Mouse (Mus musculus) E14TG2a.4 (cell line): ENCODE data around the gene Lypla2.

ENCODE experiments used
- H3K27me3 ChIP-seq: 2 replicates; pipeline ENCODE4 v1.6.1; 2014; ENCODE audit warnings: low read length, control low read depth; ENCODE audit not compliant: insufficient read depth
- H3K36me3 ChIP-seq: 2 replicates; pipeline ENCODE4 v1.6.1; 2014; ENCODE audit warnings: low read length, control low read depth; ENCODE audit not compliant: insufficient read depth
- H3K4me1 ChIP-seq: replicated peaks from 2 replicates; pipeline ENCODE4 v1.6.1; 2014; ENCODE audit warnings: low read depth, low read length, control low read depth
- H3K4me3 ChIP-seq: replicated peaks from 2 replicates; pipeline ENCODE4 v1.5.1; 2014; ENCODE audit warnings: mild to moderate bottlenecking, low read length
- H3K9me3 ChIP-seq: 2 replicates; pipeline ENCODE4 v1.6.1; 2014; ENCODE audit warnings: low read length, control low read depth
- CTCF ChIP-seq: conservative IDR thresholded peaks from 2 replicates; pipeline ENCODE4 v1.5.1; 2014; ENCODE audit warnings: low read length
- NANOG ChIP-seq: IDR thresholded peaks from 2 replicates; pipeline ENCODE4 v1.6.1; 2014; ENCODE audit warnings: borderline replicate concordance, low read length, mixed read lengths
- POU5F1 ChIP-seq: IDR thresholded peaks from 2 replicates; pipeline ENCODE4 v1.6.1; 2014; ENCODE audit warnings: low read length, borderline replicate concordance

Gene Lypla2

GRCm38 (mm10) chr4:135935502-135935901 is 36.9 kb downstream of the Lypla2 start:
- Histone ChIP-seq H3K36me3 (peaks cover 77% of the 10 kb centered on the region), H3K4me1 (peaks cover 22% of the 10 kb centered on the region), H3K4me3 (no peak overlapping the region), H3K9me3 (no peaks in the 10 kb centered on the region), H3K27me3 (no peaks in the 10 kb centered on the region)
- TF ChIP-seq NANOG, result no peak
- TF ChIP-seq POU5F1, result no peak
- no peak for TF ChIP-seq CTCF

GRCm38 (mm10) chr4:135934708-135935500 is 37.5 kb downstream of the Lypla2 start:
- no peak overlapping the region for H3K4me3 ChIP-seq
- H3K9me3 ChIP-seq, result no peaks in the 10 kb centered on the region
- TF ChIP-seq POU5F1 (no peak), NANOG (no peak), CTCF (no peak)
- H3K36me3 ChIP-seq, result peaks cover 82% of the 10 kb centered on the region
- peaks cover 20% of the 10 kb centered on the region for H3K4me1 ChIP-seq
- H3K27me3 ChIP-seq, result no peaks in the 10 kb centered on the region

DNA sequence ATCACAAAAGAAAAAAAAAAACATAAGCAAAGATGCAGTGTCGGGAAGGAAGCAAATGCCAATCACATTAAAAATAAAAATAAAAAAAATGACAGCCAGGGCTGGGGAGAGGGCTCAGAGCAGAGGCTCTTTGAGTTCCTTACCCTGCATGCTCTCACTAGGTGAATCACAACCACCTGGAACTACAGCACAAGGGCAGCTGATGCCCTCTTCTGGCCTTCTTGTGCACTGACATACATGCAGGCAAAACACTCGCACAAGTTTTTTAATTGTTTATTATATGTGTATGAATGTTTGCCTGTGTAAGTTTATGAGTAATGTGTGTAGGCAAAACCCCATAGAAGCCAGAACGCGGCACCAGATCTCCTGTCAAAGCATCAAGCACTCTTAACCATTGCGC is 40.6 kb downstream of the Lypla2 start:
- TF ChIP-seq POU5F1 (no peak), CTCF (peak; percentile 46)
- Histone ChIP-seq H3K36me3 (peaks cover 67% of the 10 kb centered on the region), H3K27me3 (no peaks in the 10 kb centered on the region), H3K9me3 (no peaks in the 10 kb centered on the region), H3K4me3 (no peak overlapping the region), H3K4me1 (peaks cover 24% of the 10 kb centered on the region)

GRCm38 (mm10) chr4:135930239-135930638 is 42.2 kb downstream of the Lypla2 start:
- peaks cover 53% of the 10 kb centered on the region for H3K36me3 ChIP-seq
- no peaks in the 10 kb centered on the region for H3K9me3 ChIP-seq
- H3K4me3 ChIP-seq, result no peak overlapping the region
- peaks cover 36% of the 10 kb centered on the region for H3K4me1 ChIP-seq
- H3K27me3 ChIP-seq, result no peaks in the 10 kb centered on the region
- no peak for TF ChIP-seq CTCF

DNA sequence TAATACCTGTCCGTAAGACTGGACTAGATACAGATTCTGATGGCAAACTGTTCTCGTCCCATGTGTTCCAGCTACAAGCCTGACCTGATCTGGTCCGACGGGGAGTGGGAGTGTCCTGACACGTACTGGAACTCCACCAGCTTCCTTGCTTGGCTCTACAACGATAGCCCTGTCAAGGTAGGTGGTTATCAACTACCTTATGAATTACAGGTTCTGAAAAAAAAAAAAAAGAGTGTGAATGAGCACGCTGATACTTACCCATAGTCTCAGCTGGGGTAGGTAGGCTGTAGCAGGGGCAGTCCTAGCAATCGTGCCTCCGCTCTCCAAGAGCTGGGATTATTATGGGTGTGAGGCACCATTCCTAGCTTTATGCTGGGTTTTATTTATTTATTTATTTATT is 42.6 kb downstream of the Lypla2 start:
- H3K36me3 ChIP-seq, result peaks cover 57% of the 10 kb centered on the region
- no peak overlapping the region for H3K4me3 ChIP-seq
- H3K27me3 ChIP-seq, result no peaks in the 10 kb centered on the region
- no peaks in the 10 kb centered on the region for H3K9me3 ChIP-seq
- TF ChIP-seq CTCF (no peak), NANOG (no peak), POU5F1 (no peak)
- peaks cover 40% of the 10 kb centered on the region for H3K4me1 ChIP-seq

DNA sequence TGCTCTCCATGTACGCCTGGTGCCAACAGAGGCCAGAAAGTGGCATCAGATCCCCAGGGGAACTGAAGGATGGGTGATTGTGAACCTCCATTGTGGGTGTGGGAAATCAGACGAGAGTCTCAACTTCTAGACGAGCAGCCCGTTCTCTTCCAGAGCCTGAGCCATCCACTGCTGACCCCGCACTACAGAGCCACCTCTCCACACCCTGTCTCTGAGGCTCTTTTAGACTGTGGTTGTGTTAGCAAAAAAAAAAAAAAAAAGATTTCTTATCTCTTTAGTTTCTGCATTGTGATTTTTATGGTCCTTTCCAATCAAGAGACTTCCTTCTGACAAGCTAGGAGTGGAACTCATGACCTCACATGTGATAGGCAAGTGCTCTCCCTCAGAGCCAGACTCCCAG is 43.0 kb downstream of the Lypla2 start:
- TF ChIP-seq NANOG, result no peak
- no peak for TF ChIP-seq POU5F1
- Histone ChIP-seq H3K27me3 (no peaks in the 10 kb centered on the region), H3K4me3 (no peak overlapping the region), H3K36me3 (peaks cover 58% of the 10 kb centered on the region), H3K4me1 (peaks cover 45% of the 10 kb centered on the region), H3K9me3 (no peaks in the 10 kb centered on the region)

- H3K9me3 ChIP-seq, result no peaks in the 10 kb centered on the region
- peaks cover 49% of the 10 kb centered on the region for H3K4me1 ChIP-seq
- H3K27me3 ChIP-seq, result no peaks in the 10 kb centered on the region
- H3K36me3 ChIP-seq, result peaks cover 55% of the 10 kb centered on the region
- no peak for TF ChIP-seq POU5F1
- no peak overlapping the region for H3K4me3 ChIP-seq
These were observed 44.0 kb downstream of the Lypla2 start for GRCm38 (mm10) chr4:135928376-135928775.

DNA sequence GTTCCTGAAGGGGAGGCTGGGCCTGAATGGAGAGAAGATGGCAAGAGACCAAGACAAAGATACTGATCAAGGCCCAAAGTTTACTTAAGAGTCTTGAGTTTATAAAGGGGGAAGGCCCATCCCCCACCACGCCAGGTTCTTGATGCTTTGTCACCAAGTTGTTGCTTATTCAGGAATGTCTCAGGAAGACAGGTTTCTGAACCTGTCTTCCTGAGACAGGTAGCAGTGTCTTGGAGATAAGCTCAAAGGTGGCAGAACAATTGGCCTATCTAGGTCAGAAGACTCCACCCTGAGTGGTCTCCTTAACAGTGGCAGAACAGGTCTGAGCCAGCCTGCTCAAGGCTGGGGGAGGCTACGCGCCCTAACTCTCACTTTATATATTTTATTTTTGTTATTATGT is 45.6 kb downstream of the Lypla2 start:
- Histone ChIP-seq H3K36me3 (peaks cover 50% of the 10 kb centered on the region), H3K9me3 (no peaks in the 10 kb centered on the region), H3K27me3 (no peaks in the 10 kb centered on the region), H3K4me3 (peak overlapping the region; percentile 64), H3K4me1 (peaks cover 59% of the 10 kb centered on the region)
- TF ChIP-seq CTCF, result no peak
- no peak for TF ChIP-seq NANOG
- TF ChIP-seq POU5F1, result no peak

GRCm38 (mm10) chr4:135926195-135926808 is 46.1 kb downstream of the Lypla2 start:
- no peak for TF ChIP-seq CTCF
- peaks cover 65% of the 10 kb centered on the region for H3K4me1 ChIP-seq
- H3K27me3 ChIP-seq, result peaks cover 5% of the 10 kb centered on the region; the same call in 1 of the 2 replicates
- H3K9me3 ChIP-seq, result no peaks in the 10 kb centered on the region
- H3K4me3 ChIP-seq, result peak overlapping the region; percentile 64
- H3K36me3 ChIP-seq, result peaks cover 46% of the 10 kb centered on the region
